Mouse (Mus musculus) CH12.LX (cell line): ENCODE results near the gene Dab2. TPM values are rescaled to one million over a fixed set of nuclear protein-coding genes. Genes with fewer than 3 reads are reported as not detected.

ENCODE experiments used
- DNase-seq: peaks from one replicate; pipeline ENCODE4 v3.0.0-alpha.2; 2013; ENCODE audit errors: extremely low read depth
- H3K27ac ChIP-seq: 2 replicates; pipeline ENCODE4 v1.5.1; 2012; ENCODE audit warnings: low read depth, mild to moderate bottlenecking, control low read depth, moderate library complexity; ENCODE audit not compliant: insufficient read depth
- H3K27me3 ChIP-seq: replicated peaks from 2 replicates; pipeline ENCODE3; 2012; ENCODE audit warnings: inconsistent platforms
- H3K36me3 ChIP-seq, 2 experiments: replicated peaks in 1 of 2; 2 replicates each; pipeline versions ENCODE3 to v1.6.1; 2012; ENCODE audit warnings: inconsistent platforms in 1 of 2, low read length in 1 of 2, mild to moderate bottlenecking in 1 of 2, mixed read lengths in 1 of 2, moderate library complexity in 1 of 2; ENCODE audit not compliant: control insufficient read depth in 1 of 2, insufficient read depth in 1 of 2
- H3K4me1 ChIP-seq, 2 experiments: 2 replicates each; pipeline ENCODE4 v1.6.1; 2012; ENCODE audit warnings: inconsistent platforms in 1 of 2, moderate library complexity in 1 of 2; ENCODE audit not compliant: insufficient read depth in 2 of 2, control insufficient read depth in 1 of 2
- H3K4me2 ChIP-seq: 2 replicates; pipeline ENCODE4 v1.6.1; 2012; ENCODE audit warnings: low read depth, mild to moderate bottlenecking, control low read depth; ENCODE audit not compliant: poor library complexity, insufficient read depth, severe bottlenecking
- H3K4me3 ChIP-seq, 3 experiments: fragments of 150-350 bp in 1 of 3; sonication (generic) in 1 of 3; replicated peaks in 1 of 3; 2 replicates each; pipeline versions ENCODE3 to v1.5.1; 2011 to 2012; ENCODE audit warnings: low read depth in 2 of 3, low read length in 2 of 3, mild to moderate bottlenecking in 2 of 3, moderate library complexity in 2 of 3, control low read depth in 1 of 3, improper control_type of control experiment in 1 of 3, inconsistent platforms in 1 of 3, mixed read lengths in 1 of 3; ENCODE audit not compliant: poor library complexity in 1 of 3
- H3K79me2 ChIP-seq: replicated peaks from 2 replicates; pipeline ENCODE4 v1.6.1; 2012; ENCODE audit warnings: mild to moderate bottlenecking, moderate library complexity; ENCODE audit not compliant: control insufficient read depth, poor library complexity, insufficient read depth, severe bottlenecking; ENCODE audit errors: extremely low read depth
- H3K9ac ChIP-seq: 2 replicates; pipeline ENCODE4 v1.6.1; 2012; ENCODE audit warnings: low read depth, mild to moderate bottlenecking, control low read depth, moderate library complexity; ENCODE audit not compliant: insufficient read depth
- H3K9me3 ChIP-seq: replicated peaks from 2 replicates; pipeline ENCODE3; 2012; ENCODE audit warnings: low read length, inconsistent platforms, mixed read lengths
- CHD1 ChIP-seq: IDR thresholded peaks from 2 replicates; pipeline ENCODE4 v1.6.1; 2012; ENCODE audit warnings: low read depth, low read length, improper control_type of control experiment, inconsistent platforms
- CHD2 ChIP-seq: IDR thresholded peaks from 2 replicates; pipeline ENCODE4 v1.6.1; 2011; ENCODE audit warnings: low read length, improper control_type of control experiment
- E2F4 ChIP-seq: IDR thresholded peaks from 2 replicates; pipeline ENCODE4 v1.6.1; 2011; ENCODE audit warnings: low read depth, low read length, improper control_type of control experiment; ENCODE audit not compliant: insufficient replicate concordance
- ETS1 ChIP-seq: conservative IDR thresholded peaks from 2 replicates; pipeline ENCODE4 v1.6.1; 2012; ENCODE audit warnings: low read depth, mild to moderate bottlenecking, inconsistent platforms, low read length, improper control_type of control experiment, moderate library complexity
- HCFC1 ChIP-seq: IDR thresholded peaks from 2 replicates; pipeline ENCODE4 v1.6.1; 2012; ENCODE audit warnings: low read depth, mild to moderate bottlenecking, inconsistent platforms, low read length, improper control_type of control experiment
- IRF4 ChIP-seq: IDR thresholded peaks from 2 replicates; pipeline ENCODE4 v1.6.1; 2014; ENCODE audit warnings: low read depth, mild to moderate bottlenecking, inconsistent platforms, low read length, improper control_type of control experiment
- JUN ChIP-seq: IDR thresholded peaks from 2 replicates; pipeline ENCODE4 v1.6.1; 2011; ENCODE audit warnings: low read depth, mild to moderate bottlenecking, low read length, improper control_type of control experiment, moderate library complexity; ENCODE audit not compliant: insufficient read depth
- JUND ChIP-seq: conservative IDR thresholded peaks from 2 replicates; pipeline ENCODE4 v1.6.1; 2011; ENCODE audit warnings: low read depth, low read length, improper control_type of control experiment
- KAT2A ChIP-seq: IDR thresholded peaks from 2 replicates; pipeline ENCODE4 v1.6.1; 2012; ENCODE audit warnings: low read length, improper control_type of control experiment, inconsistent platforms; ENCODE audit not compliant: insufficient replicate concordance
- MAX ChIP-seq: IDR thresholded peaks from 2 replicates; pipeline ENCODE4 v1.6.1; 2011; ENCODE audit warnings: low read length, improper control_type of control experiment
- NELFE ChIP-seq: IDR thresholded peaks from 2 replicates; pipeline ENCODE4 v1.6.1; 2011; ENCODE audit warnings: low read depth, low read length, improper control_type of control experiment
- NRF1 ChIP-seq: IDR thresholded peaks from 2 replicates; pipeline ENCODE4 v1.6.1; 2014; ENCODE audit warnings: low read depth, mild to moderate bottlenecking, inconsistent platforms, low read length, improper control_type of control experiment, moderate library complexity
- POLR2AphosphoS2 ChIP-seq: IDR thresholded peaks from 2 replicates; pipeline ENCODE4 v1.6.1; 2011; ENCODE audit warnings: low read depth, low read length, improper control_type of control experiment
- RAD21 ChIP-seq: IDR thresholded peaks from 2 replicates; pipeline ENCODE4 v1.6.1; 2011; ENCODE audit warnings: low read depth, mild to moderate bottlenecking, low read length, improper control_type of control experiment, moderate library complexity
- SIN3A ChIP-seq: IDR thresholded peaks from 2 replicates; pipeline ENCODE4 v1.6.1; 2012; ENCODE audit warnings: low read length, improper control_type of control experiment, inconsistent platforms
- SMC3 ChIP-seq: IDR thresholded peaks from 2 replicates; pipeline ENCODE4 v1.6.1; 2011; ENCODE audit warnings: low read depth, low read length, improper control_type of control experiment
- UBTF ChIP-seq: IDR thresholded peaks from 2 replicates; pipeline ENCODE4 v1.6.1; 2012; ENCODE audit warnings: low read depth, mild to moderate bottlenecking, inconsistent platforms, low read length, improper control_type of control experiment, moderate library complexity
- ZKSCAN1 ChIP-seq: IDR thresholded peaks from 2 replicates; pipeline ENCODE4 v1.6.1; 2012; ENCODE audit warnings: low read depth, inconsistent platforms, low read length, improper control_type of control experiment, borderline replicate concordance
- ZMIZ1 ChIP-seq: IDR thresholded peaks from 2 replicates; pipeline ENCODE4 v1.6.1; 2012; ENCODE audit warnings: low read depth, mild to moderate bottlenecking, inconsistent platforms, low read length, improper control_type of control experiment
- dilution Hi-C: fragments of 300-500 bp; cut with MboI; formaldehyde crosslinking; loops from 2 replicates; pipeline ENCODE4 v1.14.3; 2020; ENCODE audit warnings: low sequenced_read_pairs; ENCODE audit not compliant: extremely low pct_unique_long_range_greater_than_20kb, extremely low pct_ligation_motif_present
- in situ Hi-C: fragments of 300-500 bp; cut with MboI; formaldehyde crosslinking; loops from 3 replicates; pipeline ENCODE4 v1.14.3; 2019; ENCODE audit warnings: low sequenced_read_pairs, low pct_ligation_motif_present, low pct_unique_long_range_greater_than_20kb, mixed read lengths
- polyA plus RNA-seq: library from polyadenylated mRNA; unstranded; fragments of >175 nt; gene quantifications from 2 replicates; pipeline ENCODE4 v1.2.1, GENCODE M21; 2012; ENCODE audit warnings: low read depth; ENCODE audit not compliant: insufficient read length
- total RNA-seq, 2 experiments: library from RNA; depleted of rRNA; stranded (reverse); fragments of 300-350 nt in 1 of 2; fragments of >200 nt in 1 of 2; gene quantifications; 2 replicates each; pipeline ENCODE4 v1.2.3; 2012 to 2014

Gene Dab2
- total and polyA plus RNA-seq, 3 experiments = 0.17 TPM; not detected in 1

GRCm38 (mm10) chr15:6384027-6384426 is 84.4 kb downstream of the Dab2 start:
- Histone ChIP-seq H3K27me3 (no peaks in the 10 kb centered on the region), H3K79me2 (no peaks in the 10 kb centered on the region), H3K9me3 (no peaks in the 10 kb centered on the region), H3K27ac (no peak overlapping the region), H3K4me3 (no peak overlapping the region), H3K4me1 (no peaks in the 10 kb centered on the region), H3K9ac (no peak overlapping the region), H3K36me3 (no peaks in the 10 kb centered on the region), H3K4me2 (no peak overlapping the region)
- DNase-seq = no peak
- dilution Hi-C loops (no loop called here), in situ Hi-C loops (no loop called here)
- TF ChIP-seq RAD21 = no peak
- no peak for TF ChIP-seq JUN
- TF ChIP-seq IRF4 = no peak
- no peak for TF ChIP-seq E2F4
- no peak for TF ChIP-seq SMC3
- TF ChIP-seq CHD2 = no peak
- no peak for TF ChIP-seq ZMIZ1
- no peak for TF ChIP-seq UBTF
- no peak for TF ChIP-seq CHD1
- TF ChIP-seq ZKSCAN1 = no peak
- TF ChIP-seq JUND = no peak
- TF ChIP-seq MAX = no peak
- no peak for TF ChIP-seq HCFC1
- no peak for TF ChIP-seq NELFE
- no peak for TF ChIP-seq NRF1
- no peak for TF ChIP-seq SIN3A
- no peak for TF ChIP-seq POLR2AphosphoS2

- DNase-seq = no peak
- TF ChIP-seq KAT2A (no peak), ETS1 (no peak)
- H3K36me3 ChIP-seq = no peaks in the 10 kb centered on the region
- H3K4me3 ChIP-seq = no peak overlapping the region
- H3K4me1 ChIP-seq = no peaks in the 10 kb centered on the region
- H3K9me3 ChIP-seq = no peaks in the 10 kb centered on the region
- H3K9ac ChIP-seq = no peak overlapping the region
- in situ Hi-C loops = no loop called here
- dilution Hi-C loops = no loop called here
- H3K4me2 ChIP-seq = no peak overlapping the region
- H3K27ac ChIP-seq = no peak overlapping the region
- H3K27me3 ChIP-seq = no peaks in the 10 kb centered on the region
- no peaks in the 10 kb centered on the region for H3K79me2 ChIP-seq
Measured at GRCm38 (mm10) chr15:6385241-6385640, 85.7 kb downstream of the Dab2 start.
